Mouse (Mus musculus) hindbrain, postnatal 0 days (tissue): ENCODE measurements around the gene Ddr1. TPM values are rescaled to one million over a fixed set of nuclear protein-coding genes. Genes with fewer than 3 reads are reported as not detected.
"Not testable (repeated sequence)": the region's sequence is repeated elsewhere in the genome, so short reads cannot be mapped to it uniquely, and the experiment has no call there.

Experiments used
- ATAC-seq: fragments of 200-750 bp; cut with Nextera tagmentation; 2 replicates; pipeline ENCODE4 v1.8.0; 2017; ENCODE audit warnings: mild to moderate bottlenecking, moderate TSS enrichment, moderate library complexity
- DNase-seq: peaks from one replicate; pipeline ENCODE4 v3.0.0-alpha.2; 2015; ENCODE audit warnings: low spot score
- H3K27ac ChIP-seq: fragments of 300-500 bp; sonication (generic); 2 replicates; pipeline ENCODE4 v1.5.1; 2014; ENCODE audit warnings: mild to moderate bottlenecking
- H3K27me3 ChIP-seq: fragments of 300-500 bp; sonication (generic); 2 replicates; pipeline ENCODE4 v1.6.1; 2014; ENCODE audit warnings: low read length, mixed read lengths; ENCODE audit not compliant: insufficient read depth
- H3K36me3 ChIP-seq: fragments of 300-500 bp; sonication (generic); 2 replicates; pipeline ENCODE4 v1.6.1; 2014; ENCODE audit warnings: low read length, mixed read lengths; ENCODE audit not compliant: insufficient read depth
- H3K4me1 ChIP-seq: fragments of 300-500 bp; sonication (generic); 2 replicates; pipeline ENCODE4 v1.6.1; 2014; ENCODE audit warnings: antibody characterized with exemption, low read length, mixed read lengths; ENCODE audit not compliant: insufficient read depth
- H3K4me2 ChIP-seq: fragments of 300-500 bp; sonication (generic); 2 replicates; pipeline ENCODE4 v1.6.1; 2014; ENCODE audit warnings: low read depth, mild to moderate bottlenecking, low read length, moderate library complexity, mixed read lengths
- H3K4me3 ChIP-seq: fragments of 300-500 bp; sonication (generic); 2 replicates; pipeline ENCODE4 v1.5.1; 2014; ENCODE audit warnings: low read length
- H3K9ac ChIP-seq: fragments of 300-500 bp; sonication (generic); replicated peaks from 2 replicates; pipeline ENCODE4 v1.6.1; 2014; ENCODE audit warnings: mild to moderate bottlenecking, low read length, moderate library complexity, mixed read lengths
- H3K9me3 ChIP-seq: fragments of 300-500 bp; sonication (generic); 2 replicates; pipeline ENCODE4 v1.6.1; 2016; ENCODE audit warnings: low read length, mixed read lengths
- CTCF ChIP-seq: IDR thresholded peaks from 2 replicates; pipeline ENCODE4 v1.5.1; 2016; ENCODE audit warnings: antibody characterized with exemption, control low read depth, low read depth
- WGBS: fragments of 180-500 bp; shearing (Covaris S2); extraction: QIAGEN DNeasy Blood & Tissue Kit; methylation state at CpG from one replicate; pipeline ENCODE4 v1.1.7; 2014; 5-methylcytosine and 5-hydroxymethylcytosine counted together
- polyA plus RNA-seq: library from polyadenylated mRNA; unstranded; fragments of >200 nt; fragmentation: Nextera tagmentation; extraction: Ambion mirVana; gene quantifications from 2 replicates; pipeline ENCODE4 v1.2.1, GENCODE M21; 2015
- total RNA-seq: library from RNA; depleted of rRNA; stranded (reverse); fragments of >200 nt; gene quantifications from 2 replicates; pipeline ENCODE4 v1.2.3, GENCODE M21; 2014

The Ddr1 gene
- total and polyA plus RNA-seq, 2 experiments from 2014 or later = 63.3 to 139 TPM

DNA sequence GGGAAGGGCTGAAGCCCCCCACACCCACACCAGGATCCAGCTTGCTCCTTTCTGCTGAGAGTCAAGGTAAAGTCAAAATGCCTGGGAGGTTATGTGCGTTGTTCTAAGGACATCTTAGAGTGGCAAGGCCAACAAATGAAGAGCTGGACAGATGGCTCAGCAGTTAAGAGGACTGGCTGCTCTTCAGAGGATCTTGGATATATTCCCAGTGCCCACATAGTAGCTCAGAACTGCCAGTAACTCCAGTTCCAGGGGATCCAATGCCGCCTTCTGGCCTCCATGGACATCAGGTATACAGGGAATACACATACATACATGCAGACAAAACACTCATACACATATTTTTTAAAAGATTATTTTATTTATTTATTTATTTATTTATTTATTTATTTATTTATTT is 29.0 kb upstream of the Ddr1 start:
- DNase-seq = no peak
- no peak overlapping the region for H3K9ac ChIP-seq
- 89% methylated on average over 2 of the region's 2 CpGs for WGBS

DNA sequence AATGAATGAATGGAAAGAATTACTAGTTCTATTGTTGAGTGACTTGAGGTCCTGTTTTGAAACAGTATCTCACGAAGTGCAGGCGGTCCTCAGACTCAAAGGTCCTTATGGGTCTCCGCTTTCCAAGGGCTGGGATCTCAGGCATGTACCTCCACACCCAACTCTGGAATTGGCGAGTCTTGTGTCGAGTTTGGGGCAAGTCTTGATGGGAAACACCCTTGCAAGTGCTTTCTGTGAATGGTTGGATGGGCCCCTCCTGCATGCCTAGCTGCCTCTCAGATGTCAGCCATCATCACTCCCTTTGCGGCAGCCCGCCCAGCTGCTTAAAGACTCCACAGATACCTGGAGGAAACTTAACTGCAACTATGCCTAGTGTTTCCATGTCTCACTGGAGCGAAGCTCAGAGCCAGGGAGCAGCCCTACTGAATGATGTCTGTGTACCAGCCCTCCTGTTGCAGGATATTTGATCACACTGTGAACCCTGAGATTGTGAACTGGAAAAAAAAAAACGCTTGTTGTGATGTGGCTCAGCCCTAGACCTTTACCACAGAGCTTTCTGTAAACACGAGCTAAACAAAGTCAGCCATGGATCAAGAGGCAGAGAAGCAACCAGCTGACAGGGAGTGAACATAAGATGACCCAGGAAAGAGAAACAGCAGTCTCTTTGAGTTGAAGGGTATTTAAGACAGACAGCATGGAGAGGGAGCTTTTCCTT is 27.2 kb upstream of the Ddr1 start:
- no peak for ATAC-seq
- Histone ChIP-seq H3K4me3 (no peak overlapping the region), H3K27me3 (no peaks in the 10 kb centered on the region), H3K4me1 (no peaks in the 10 kb centered on the region), H3K27ac (no peak overlapping the region), H3K9ac (no peak overlapping the region), H3K9me3 (no peaks in the 10 kb centered on the region), H3K36me3 (no peaks in the 10 kb centered on the region), H3K4me2 (no peak overlapping the region)
- no peak for TF ChIP-seq CTCF
- WGBS = 66% methylated on average over 10 of the region's 10 CpGs
- DNase-seq = no peak

More for the DNA sequence above, 29.0 kb upstream of the Ddr1 start:
- H3K27me3 ChIP-seq = no peaks in the 10 kb centered on the region
- no peak for ATAC-seq
- no peaks in the 10 kb centered on the region for H3K9me3 ChIP-seq
- H3K27ac ChIP-seq = no peak overlapping the region
- no peak overlapping the region for H3K4me3 ChIP-seq
- H3K36me3 ChIP-seq = no peaks in the 10 kb centered on the region
- TF ChIP-seq CTCF = no peak
- no peaks in the 10 kb centered on the region for H3K4me1 ChIP-seq
- H3K4me2 ChIP-seq = no peak overlapping the region

DNA sequence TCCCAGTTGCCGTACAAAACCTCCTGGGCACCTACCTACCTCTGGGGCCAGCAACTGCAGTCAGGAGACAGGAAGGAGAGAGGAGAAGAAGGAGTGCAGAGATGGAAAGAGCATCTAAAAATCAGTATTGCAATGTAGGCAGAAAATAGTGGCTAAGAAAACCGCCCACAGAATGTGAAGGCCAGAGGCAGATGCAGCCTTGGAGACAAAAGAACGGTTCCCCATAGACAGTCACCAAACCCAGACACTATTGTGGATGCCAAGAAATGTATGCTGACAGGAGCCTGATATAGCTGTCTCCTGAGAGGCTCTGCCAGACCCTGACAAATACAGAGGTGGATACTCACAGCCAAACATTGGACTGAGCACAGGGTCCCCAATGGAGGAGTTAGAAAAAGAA is 25.7 kb upstream of the Ddr1 start:
- H3K27me3 ChIP-seq, H3K4me2 ChIP-seq, H3K9ac ChIP-seq, DNase-seq, H3K27ac ChIP-seq, H3K9me3 ChIP-seq, H3K4me3 ChIP-seq, H3K4me1 ChIP-seq, H3K36me3 ChIP-seq, ATAC-seq: not testable (repeated sequence)
- WGBS = 57% methylated on average over 3 of the region's 3 CpGs

DNA sequence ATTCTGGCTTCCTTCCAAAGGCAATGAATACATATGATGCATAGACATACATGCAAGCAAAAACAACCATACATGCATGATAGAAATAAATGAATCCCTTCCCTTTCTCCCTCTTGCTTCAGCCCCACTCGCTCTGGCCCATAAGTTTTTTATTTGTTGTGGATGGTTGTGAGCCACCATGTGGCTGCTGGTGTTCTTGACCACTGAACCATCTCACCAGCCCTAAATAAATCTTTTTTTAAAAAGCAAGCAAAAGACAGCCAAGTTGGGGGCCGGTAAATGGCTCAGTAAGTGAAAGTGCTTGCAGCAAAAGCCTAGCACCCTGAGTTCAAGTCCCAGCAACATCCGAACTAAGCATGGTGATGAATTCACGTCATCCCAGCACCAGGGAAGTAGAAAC is 24.4 kb upstream of the Ddr1 start:
- no peak for DNase-seq
- H3K9me3 ChIP-seq = no peaks in the 10 kb centered on the region
- no peak overlapping the region for H3K27ac ChIP-seq
- no peak overlapping the region for H3K4me2 ChIP-seq
- H3K4me1 ChIP-seq = no peaks in the 10 kb centered on the region
- no peaks in the 10 kb centered on the region for H3K36me3 ChIP-seq
- no peaks in the 10 kb centered on the region for H3K27me3 ChIP-seq
- H3K4me3 ChIP-seq = no peak overlapping the region
- H3K9ac ChIP-seq = no peak overlapping the region
- ATAC-seq = no peak
- WGBS = 80% methylated on average over 4 of the region's 4 CpGs
- TF ChIP-seq CTCF = no peak

DNA sequence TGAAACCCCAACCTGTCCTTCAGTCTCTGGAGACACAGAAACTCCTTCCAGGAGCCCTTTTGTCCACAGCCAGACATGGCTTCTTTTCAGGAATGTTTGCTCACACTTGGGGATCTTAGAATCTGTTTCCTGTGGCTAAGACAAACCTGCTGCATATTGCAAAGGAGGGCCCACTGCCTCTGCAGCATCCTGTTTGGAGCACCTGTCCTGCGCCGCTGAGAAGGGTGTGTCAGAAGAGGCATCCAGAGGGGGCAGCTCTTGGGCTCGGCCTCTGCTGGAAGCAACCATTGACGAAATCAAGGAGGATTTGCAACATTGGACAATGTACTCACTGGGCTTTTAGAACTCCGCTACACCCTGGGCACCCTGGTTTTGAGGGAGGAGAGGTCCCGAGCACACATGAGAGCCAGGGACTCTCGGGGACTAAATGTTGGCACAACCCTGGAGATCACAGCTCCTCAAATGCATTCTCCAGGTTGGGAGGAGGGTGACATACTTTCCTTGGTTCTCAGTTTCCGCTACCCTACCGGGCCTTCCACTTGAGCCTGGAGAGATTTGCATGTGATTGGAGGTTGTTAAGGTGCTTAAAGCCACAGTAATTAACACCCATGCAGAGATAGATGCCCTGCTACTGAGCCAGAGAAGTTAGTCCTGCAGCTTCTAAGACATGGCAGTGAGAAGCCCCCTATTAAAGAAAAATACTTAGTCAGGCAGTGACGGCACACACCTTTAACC is 23.2 kb upstream of the Ddr1 start:
- DNase-seq = no peak
- Histone ChIP-seq H3K27ac (no peak overlapping the region), H3K9ac (no peak overlapping the region), H3K4me3 (no peak overlapping the region), H3K36me3 (no peaks in the 10 kb centered on the region), H3K4me2 (no peak overlapping the region), H3K4me1 (no peaks in the 10 kb centered on the region), H3K9me3 (no peaks in the 10 kb centered on the region), H3K27me3 (no peaks in the 10 kb centered on the region)
- no peak for ATAC-seq
- no peak for TF ChIP-seq CTCF
- WGBS = 47% methylated on average over 10 of the region's 10 CpGs

DNA sequence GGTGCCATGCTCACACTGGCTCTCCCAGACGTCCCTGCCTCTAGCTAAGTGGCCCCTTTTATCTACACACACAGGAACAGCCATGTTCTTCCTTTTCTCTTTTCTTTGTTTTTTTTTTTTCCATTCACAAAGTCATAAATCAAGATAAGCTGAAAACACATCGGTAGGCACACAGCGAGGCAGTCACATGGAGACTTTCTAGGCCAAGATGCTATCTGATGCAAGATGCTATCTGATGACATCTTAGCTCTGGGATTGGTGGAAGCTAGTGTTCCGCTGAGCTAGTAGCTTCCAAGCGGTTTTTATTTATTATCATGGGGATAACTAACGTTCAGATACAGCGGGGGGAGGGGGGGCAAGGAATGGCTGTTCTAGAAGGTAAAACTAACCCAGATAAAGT is 22.6 kb upstream of the Ddr1 start:
- 57% methylated on average over 7 of the region's 7 CpGs for WGBS
- no peaks in the 10 kb centered on the region for H3K36me3 ChIP-seq
- no peak for ATAC-seq

More for the DNA sequence above, 22.6 kb upstream of the Ddr1 start:
- no peaks in the 10 kb centered on the region for H3K27me3 ChIP-seq
- no peaks in the 10 kb centered on the region for H3K9me3 ChIP-seq
- H3K27ac ChIP-seq = no peak overlapping the region
- H3K4me2 ChIP-seq = no peak overlapping the region
- no peak for DNase-seq
- H3K4me1 ChIP-seq = no peaks in the 10 kb centered on the region
- no peak for TF ChIP-seq CTCF
- no peak overlapping the region for H3K9ac ChIP-seq
- no peak overlapping the region for H3K4me3 ChIP-seq
